Mouse (Mus musculus) neural tube, embryonic 11.5 days (tissue): ENCODE data around the gene Soat2. TPM values are rescaled to one million over a fixed set of nuclear protein-coding genes. Genes with fewer than 3 reads are reported as not detected.

Experiments
- ATAC-seq: fragments of 200-750 bp; cut with Nextera tagmentation; 2 replicates; pipeline ENCODE4 v1.8.0; 2017; ENCODE audit warnings: moderate number of reproducible peaks, mild to moderate bottlenecking, moderate TSS enrichment, moderate library complexity; ENCODE audit not compliant: insufficient read depth, low FRiP score, low TSS enrichment
- DNase-seq: peaks from one replicate; pipeline ENCODE4 v3.0.0-alpha.2; 2015; ENCODE audit warnings: low spot score
- H3K27ac ChIP-seq: fragments of 300-500 bp; sonication (generic); 2 replicates; pipeline ENCODE4 v1.5.1; 2014; ENCODE audit warnings: low read depth, mild to moderate bottlenecking, low read length
- H3K27me3 ChIP-seq: fragments of 300-500 bp; sonication (generic); 2 replicates; pipeline ENCODE4 v1.6.1; 2014; ENCODE audit warnings: mild to moderate bottlenecking, low read length, mixed read lengths; ENCODE audit not compliant: control insufficient read depth, insufficient read depth
- H3K36me3 ChIP-seq: fragments of 300-500 bp; sonication (generic); 2 replicates; pipeline ENCODE4 v1.6.1; 2014; ENCODE audit warnings: mild to moderate bottlenecking, low read length, moderate library complexity, mixed read lengths; ENCODE audit not compliant: control insufficient read depth, insufficient read depth
- H3K4me1 ChIP-seq: fragments of 300-500 bp; sonication (generic); 2 replicates; pipeline ENCODE4 v1.6.1; 2014; ENCODE audit warnings: low read length, mixed read lengths; ENCODE audit not compliant: control insufficient read depth, insufficient read depth
- H3K4me2 ChIP-seq: fragments of 300-500 bp; sonication (generic); 2 replicates; pipeline ENCODE4 v1.6.1; 2014; ENCODE audit warnings: low read depth, mild to moderate bottlenecking, moderate library complexity
- H3K4me3 ChIP-seq: fragments of 300-500 bp; sonication (generic); 2 replicates; pipeline ENCODE4 v1.5.1; 2014; ENCODE audit warnings: low read depth, low read length
- H3K9ac ChIP-seq: fragments of 300-500 bp; sonication (generic); 2 replicates; pipeline ENCODE4 v1.6.1; 2014; ENCODE audit warnings: mild to moderate bottlenecking, low read length
- H3K9me3 ChIP-seq: fragments of 300-500 bp; sonication (generic); 2 replicates; pipeline ENCODE4 v1.6.1; 2016; ENCODE audit warnings: low read length; ENCODE audit not compliant: control insufficient read depth
- WGBS: fragments of 180-500 bp; shearing (Covaris S2); extraction: QIAGEN DNeasy Blood & Tissue Kit; methylation state at CpG from one replicate; pipeline ENCODE4 v1.1.7; 2014; 5-methylcytosine and 5-hydroxymethylcytosine counted together
- polyA plus RNA-seq: library from polyadenylated mRNA; unstranded; fragments of >200 nt; fragmentation: Nextera tagmentation; extraction: Ambion mirVana; gene quantifications from 2 replicates; pipeline ENCODE4 v1.2.1, GENCODE M21; 2014

Gene Soat2
- polyA plus RNA-seq, 1 experiment from 2014 or later, result 0.13 TPM

DNA sequence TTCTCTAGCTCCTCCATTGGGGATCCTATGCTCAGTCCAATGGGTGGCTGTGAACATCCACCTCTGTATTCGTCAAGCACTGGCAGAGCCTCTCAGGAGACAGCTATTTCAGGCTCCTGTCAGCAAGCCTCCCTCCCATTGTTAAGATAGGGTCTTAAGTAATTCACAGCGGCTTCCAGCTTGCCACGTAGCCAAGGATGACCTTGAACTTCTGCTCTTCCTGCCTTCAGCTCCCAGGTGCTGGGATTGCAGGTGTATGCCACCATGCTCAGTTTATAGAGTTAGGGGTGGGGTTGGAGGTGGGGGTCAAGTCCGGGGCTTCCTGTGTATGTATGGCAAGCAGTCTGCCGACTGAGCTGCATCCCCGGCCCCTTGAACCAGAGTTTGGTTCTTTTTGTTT lies 61.6 kb downstream of the Soat2 start:
- Histone ChIP-seq H3K27ac (no peak overlapping the region), H3K4me2 (no peak overlapping the region), H3K9ac (no peak overlapping the region), H3K4me1 (no peaks in the 10 kb centered on the region), H3K27me3 (no peaks in the 10 kb centered on the region), H3K9me3 (no peaks in the 10 kb centered on the region), H3K4me3 (no peak overlapping the region), H3K36me3 (peaks cover 23% of the 10 kb centered on the region)
- DNase-seq (no peak), ATAC-seq (no peak)
- 88% methylated on average over 6 of the region's 6 CpGs for WGBS

Other genes starting within 250 kb of the Soat2 start
- not detected in 2 replicates for gene Krt4, start 225.8 kb upstream of the Soat2 start, polyA plus RNA-seq
- 0.21 TPM in 1 of 2 replicates, not detected in the other for gene Krt79, start 210.2 kb upstream of the Soat2 start, polyA plus RNA-seq
- not detected in 2 replicates for gene Krt78, start 196.2 kb upstream of the Soat2 start, polyA plus RNA-seq
- 13.1 and 13.5 TPM in 2 replicates for gene Krt8, start 146.0 kb upstream of the Soat2 start, polyA plus RNA-seq
- gene Krt18, start 122.3 kb upstream of the Soat2 start, polyA plus RNA-seq, result 8.1 and 10.1 TPM in 2 replicates
- gene Eif4b, start 76.8 kb upstream of the Soat2 start, polyA plus RNA-seq, result 113 and 121 TPM in 2 replicates
- 11.4 and 13.2 TPM in 2 replicates for gene Tns2, start 50.1 kb upstream of the Soat2 start, polyA plus RNA-seq
- gene Spryd3, start 14.3 kb upstream of the Soat2 start, polyA plus RNA-seq, result 15.5 and 17.0 TPM in 2 replicates
- 0.22 and 0.34 TPM in 2 replicates for gene Igfbp6, start 6.2 kb upstream of the Soat2 start, polyA plus RNA-seq
- gene Zfp740, start 52.7 kb downstream of the Soat2 start, polyA plus RNA-seq, result 65.4 and 66.9 TPM in 2 replicates
- gene Csad, start 54.2 kb downstream of the Soat2 start, polyA plus RNA-seq, result 32.8 TPM in 2 replicates
- 0.95 and 1.3 TPM in 2 replicates for gene Itgb7, start 81.4 kb downstream of the Soat2 start, polyA plus RNA-seq
- 24.0 and 26.4 TPM in 2 replicates for gene Rarg, start 107.0 kb downstream of the Soat2 start, polyA plus RNA-seq
- 0.20 and 0.39 TPM in 2 replicates for gene Gm9918, start 120.0 kb downstream of the Soat2 start, polyA plus RNA-seq
- gene Mfsd5, start 128.9 kb downstream of the Soat2 start, polyA plus RNA-seq, result 59.7 and 66.7 TPM in 2 replicates
- gene Espl1, start 145.7 kb downstream of the Soat2 start, polyA plus RNA-seq, result 36.2 and 37.9 TPM in 2 replicates
- 386 and 396 TPM in 2 replicates for gene Pfdn5, start 175.6 kb downstream of the Soat2 start, polyA plus RNA-seq
- gene Myg1, start 181.2 kb downstream of the Soat2 start, polyA plus RNA-seq, result 92.9 and 102 TPM in 2 replicates
- gene Aaas, start 200.2 kb downstream of the Soat2 start, polyA plus RNA-seq, result 84.7 and 86.7 TPM in 2 replicates
- gene Sp7, start 216.7 kb downstream of the Soat2 start, polyA plus RNA-seq, result 0.70 and 0.96 TPM in 2 replicates